Mouse (Mus musculus) cortical plate, adult 2 months (tissue): ENCODE data around the gene Kif21b.

Source experiments
- CTCF ChIP-seq: fragments of 200-500 bp; IDR thresholded peaks from 2 replicates; pipeline ENCODE4 v1.5.1; 2011; ENCODE audit warnings: mild to moderate bottlenecking, control low read depth, low read length; ENCODE audit not compliant: insufficient read depth; ENCODE audit errors: extremely low read depth
- POLR2A ChIP-seq: fragments of 200-500 bp; IDR thresholded peaks from 2 replicates; pipeline ENCODE4 v1.6.1; 2011; ENCODE audit warnings: mild to moderate bottlenecking, low read length, control low read depth; ENCODE audit not compliant: insufficient read depth; ENCODE audit errors: extremely low read depth

DNA sequence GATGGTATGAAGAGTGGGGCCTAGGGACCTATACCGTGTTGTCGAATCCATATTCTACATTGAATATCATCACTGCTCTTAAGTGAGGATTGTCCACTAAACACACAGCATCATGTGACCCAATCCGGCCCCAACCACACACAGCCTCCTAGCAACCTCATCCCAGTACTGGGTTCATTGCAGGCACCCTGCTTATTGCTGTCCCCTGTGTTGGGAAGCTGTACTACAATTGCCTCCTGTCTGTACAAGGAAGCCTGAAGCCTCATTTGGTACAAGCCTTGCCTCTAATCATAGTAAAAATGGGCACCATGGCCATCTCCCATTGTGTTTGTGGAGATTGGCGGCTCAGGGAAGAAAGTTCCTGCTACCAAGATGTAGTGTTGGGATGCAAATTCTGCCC, 25.1 kb downstream of the Kif21b start:
- TF ChIP-seq CTCF (no peak), POLR2A (no peak)
